Mouse (Mus musculus) liver, embryonic 15.5 days (tissue): ENCODE data around the gene Inpp4a. TPM values are rescaled to one million over a fixed set of nuclear protein-coding genes. Genes with fewer than 3 reads are reported as not detected.

ENCODE experiments used
- ATAC-seq: fragments of 200-750 bp; cut with Nextera tagmentation; 2 replicates; pipeline ENCODE4 v1.8.0; 2017; ENCODE audit warnings: moderate number of reproducible peaks, mild to moderate bottlenecking, moderate library complexity; ENCODE audit not compliant: insufficient read depth
- H3K27ac ChIP-seq: fragments of 300-500 bp; sonication (generic); replicated peaks from 2 replicates; pipeline ENCODE4 v1.5.1; 2015; ENCODE audit warnings: mild to moderate bottlenecking, inconsistent platforms
- H3K27me3 ChIP-seq: fragments of 300-500 bp; sonication (generic); 2 replicates; pipeline ENCODE4 v1.6.1; 2015; ENCODE audit warnings: mild to moderate bottlenecking, inconsistent platforms
- H3K36me3 ChIP-seq: fragments of 300-500 bp; sonication (generic); replicated peaks from 2 replicates; pipeline ENCODE4 v1.6.1; 2015; ENCODE audit warnings: moderate library complexity, mild to moderate bottlenecking, inconsistent platforms
- H3K4me1 ChIP-seq: fragments of 300-500 bp; sonication (generic); replicated peaks from 2 replicates; pipeline ENCODE4 v1.6.1; 2015; ENCODE audit warnings: inconsistent platforms
- H3K4me2 ChIP-seq: fragments of 300-500 bp; sonication (generic); 2 replicates; pipeline ENCODE4 v1.6.1; 2015; ENCODE audit warnings: moderate library complexity, mild to moderate bottlenecking, inconsistent platforms
- H3K4me3 ChIP-seq: fragments of 300-500 bp; sonication (generic); replicated peaks from 2 replicates; pipeline ENCODE4 v1.5.1; 2015; ENCODE audit warnings: mild to moderate bottlenecking, inconsistent platforms
- H3K9ac ChIP-seq: fragments of 300-500 bp; sonication (generic); 2 replicates; pipeline ENCODE4 v1.6.1; 2015; ENCODE audit warnings: moderate library complexity, mild to moderate bottlenecking, inconsistent platforms
- H3K9me3 ChIP-seq: fragments of 300-500 bp; sonication (generic); replicated peaks from 2 replicates; pipeline ENCODE4 v1.6.1; 2016; ENCODE audit warnings: inconsistent platforms
- WGBS: fragments of 180-500 bp; shearing (Covaris S2); methylation state at CpG from one replicate; pipeline ENCODE4 v1.1.7; 2015; ENCODE audit warnings: mixed read lengths; ENCODE audit not compliant: insufficient replicate concordance; 5-methylcytosine and 5-hydroxymethylcytosine counted together
- polyA plus RNA-seq: library from polyadenylated mRNA; unstranded; fragments of >200 nt; fragmentation: Nextera tagmentation; extraction: Ambion mirVana; gene quantifications from 2 replicates; pipeline ENCODE4 v1.2.1, GENCODE M21; 2015

The Inpp4a gene
- polyA plus RNA-seq, 1 experiment from 2014 or later: 4.4 TPM

- Histone ChIP-seq H3K4me1 (0 out of 2 replicates have a peak, but pooled peaks cover 3% of the 10 kb centered on the region), H3K4me2 (no peak overlapping the region), H3K27ac (no peak overlapping the region), H3K9ac (no peak overlapping the region), H3K27me3 (no peaks in the 10 kb centered on the region), H3K4me3 (no peak overlapping the region), H3K36me3 (no peaks in the 10 kb centered on the region), H3K9me3 (no peaks in the 10 kb centered on the region)
- no peak for ATAC-seq
- WGBS: 12% methylated on average over 5 of the region's 5 CpGs
Measured at GRCm38 (mm10) chr1:37324569-37324968, 24.9 kb downstream of the Inpp4a start.

DNA sequence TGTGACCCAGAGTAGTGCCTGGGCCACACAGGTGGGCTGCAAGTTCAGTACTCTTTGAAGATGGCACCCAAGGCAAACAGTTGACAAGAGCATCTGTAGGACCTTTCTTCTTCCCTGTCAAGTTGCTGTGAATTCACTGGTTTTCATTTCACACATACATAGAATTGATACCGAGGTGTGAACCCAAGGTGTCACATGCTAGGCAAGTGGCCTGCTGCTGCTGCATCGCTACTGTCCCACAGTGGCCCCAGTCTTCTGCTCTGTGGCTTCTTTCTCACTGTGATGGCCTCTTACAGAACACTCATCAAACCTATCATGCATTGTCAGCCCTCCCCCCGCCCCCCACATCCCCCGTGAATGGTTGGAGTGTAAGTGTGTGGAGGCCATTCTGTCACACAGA lies 27.6 kb downstream of the Inpp4a start:
- H3K4me2 ChIP-seq: no peak overlapping the region
- H3K4me3 ChIP-seq: no peak overlapping the region
- 61% methylated on average over 4 of the region's 4 CpGs for WGBS
- H3K9me3 ChIP-seq: no peaks in the 10 kb centered on the region
- H3K27ac ChIP-seq: no peak overlapping the region
- no peak for ATAC-seq
- no peak overlapping the region for H3K9ac ChIP-seq
- no peaks in the 10 kb centered on the region for H3K27me3 ChIP-seq
- H3K4me1 ChIP-seq: 0 out of 2 replicates have a peak, but pooled peaks cover 3% of the 10 kb centered on the region
- no peaks in the 10 kb centered on the region for H3K36me3 ChIP-seq

DNA sequence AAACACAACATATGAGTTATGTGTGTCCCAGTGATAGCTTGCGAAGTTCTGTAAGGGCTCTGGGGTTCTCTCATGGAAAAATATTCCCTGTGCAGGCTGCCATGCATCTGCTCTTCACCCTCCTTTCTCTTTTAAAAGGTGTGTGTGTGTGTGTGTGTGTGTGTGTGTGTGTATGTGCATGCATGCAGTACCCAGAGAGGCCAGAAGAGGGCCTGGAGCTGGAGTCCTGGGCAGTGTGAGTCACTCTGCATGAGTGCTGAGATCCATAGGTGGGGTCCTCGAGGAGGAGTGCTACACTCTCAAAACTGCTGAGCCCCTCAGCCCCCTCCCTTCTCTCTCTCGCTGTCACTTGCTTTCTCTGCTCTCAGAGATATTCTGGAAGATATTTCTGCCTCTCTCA lies 29.5 kb downstream of the Inpp4a start:
- H3K4me2 ChIP-seq: no peak overlapping the region

DNA sequence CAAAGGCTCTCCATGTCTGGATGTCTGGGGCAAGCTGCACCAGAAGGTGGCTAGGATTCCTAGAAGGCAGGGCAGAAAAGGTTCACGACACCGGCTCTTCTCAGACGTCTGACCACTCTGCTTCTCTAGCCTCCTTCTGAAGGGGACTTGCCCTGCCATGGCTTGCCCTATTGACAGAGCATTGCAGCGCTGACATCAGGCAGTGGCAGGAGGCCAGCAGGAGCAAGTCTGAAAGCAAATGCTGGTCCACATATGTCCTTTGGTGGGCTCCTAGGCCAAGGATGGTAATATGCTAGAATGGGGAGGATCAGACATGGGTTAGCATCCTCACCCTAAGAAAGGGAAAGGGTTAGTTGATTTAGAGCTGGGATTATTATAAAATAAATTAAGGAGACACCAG lies 30.2 kb downstream of the Inpp4a start:
- no peaks in the 10 kb centered on the region; the same call in 1 of the 2 replicates for H3K4me1 ChIP-seq
- no peaks in the 10 kb centered on the region for H3K36me3 ChIP-seq
- no peak overlapping the region for H3K4me2 ChIP-seq
- H3K27ac ChIP-seq: no peak overlapping the region
- no peaks in the 10 kb centered on the region for H3K27me3 ChIP-seq
- WGBS: 71% methylated on average over 4 of the region's 4 CpGs
- no peak overlapping the region for H3K9ac ChIP-seq
- ATAC-seq: no peak
- no peaks in the 10 kb centered on the region for H3K9me3 ChIP-seq
- no peak overlapping the region for H3K4me3 ChIP-seq

More for the DNA sequence above, 29.5 kb downstream of the Inpp4a start:
- H3K9me3 ChIP-seq: no peaks in the 10 kb centered on the region
- no peak overlapping the region for H3K27ac ChIP-seq
- WGBS: 61% methylated on average over 3 of the region's 3 CpGs
- no peak for ATAC-seq
- no peaks in the 10 kb centered on the region for H3K36me3 ChIP-seq
- H3K4me1 ChIP-seq: no peaks in the 10 kb centered on the region; the same call in 1 of the 2 replicates
- no peak overlapping the region for H3K9ac ChIP-seq
- H3K27me3 ChIP-seq: no peaks in the 10 kb centered on the region
- no peak overlapping the region for H3K4me3 ChIP-seq

- Histone ChIP-seq H3K27ac (no peak overlapping the region), H3K36me3 (no peaks in the 10 kb centered on the region), H3K4me2 (no peak overlapping the region), H3K4me3 (no peak overlapping the region), H3K27me3 (no peaks in the 10 kb centered on the region), H3K9ac (no peak overlapping the region), H3K4me1 (no peaks in the 10 kb centered on the region; the same call in 1 of the 2 replicates), H3K9me3 (no peaks in the 10 kb centered on the region)
- WGBS: 62% methylated on average over 3 of the region's 3 CpGs
- ATAC-seq: no peak
Measured at GRCm38 (mm10) chr1:37332756-37333155, 33.1 kb downstream of the Inpp4a start.

GRCm38 (mm10) chr1:37333741-37334440 lies 34.2 kb downstream of the Inpp4a start:
- Histone ChIP-seq H3K4me2 (no peak overlapping the region), H3K4me3 (no peak overlapping the region), H3K27me3 (no peaks in the 10 kb centered on the region), H3K4me1 (no peaks in the 10 kb centered on the region; the same call in 1 of the 2 replicates), H3K36me3 (no peaks in the 10 kb centered on the region), H3K9me3 (no peaks in the 10 kb centered on the region), H3K9ac (no peak overlapping the region), H3K27ac (0 out of 2 replicates have a peak overlapping the region, but pooled peaks have one; percentile 8)
- peak; percentile 42; the same call in 1 of the 2 replicates for ATAC-seq
- WGBS: 55% methylated on average over 4 of the region's 4 CpGs

DNA sequence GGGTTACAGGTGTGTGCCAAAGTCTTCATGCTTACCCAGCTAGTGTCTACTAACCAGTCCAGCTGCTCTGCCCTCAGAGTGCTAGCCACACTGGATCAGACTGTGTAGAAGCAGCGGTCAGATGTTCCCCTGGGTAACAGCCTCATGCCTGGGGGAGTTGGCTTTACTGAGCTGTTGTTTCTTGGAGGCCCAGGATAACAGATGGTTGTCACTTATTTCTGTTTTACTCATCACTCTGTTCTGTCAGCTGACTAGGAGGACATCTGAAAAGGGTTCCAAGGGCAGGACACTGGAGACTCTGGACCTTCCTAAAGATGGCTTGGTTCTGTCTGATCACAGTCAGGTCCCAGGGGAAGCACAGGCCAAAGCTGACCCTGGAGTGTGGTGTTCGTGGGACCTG lies 36.4 kb downstream of the Inpp4a start:
- Histone ChIP-seq H3K9me3 (no peaks in the 10 kb centered on the region), H3K36me3 (no peaks in the 10 kb centered on the region), H3K27me3 (no peaks in the 10 kb centered on the region), H3K4me1 (no peaks in the 10 kb centered on the region; the same call in 1 of the 2 replicates), H3K4me3 (no peak overlapping the region), H3K27ac (no peak overlapping the region), H3K9ac (no peak overlapping the region), H3K4me2 (no peak overlapping the region)
- ATAC-seq: no peak
- 58% methylated on average over 2 of the region's 2 CpGs for WGBS

- 53% methylated on average over 2 of the region's 2 CpGs for WGBS
- Histone ChIP-seq H3K4me1 (no peaks in the 10 kb centered on the region; the same call in 1 of the 2 replicates), H3K27ac (no peak overlapping the region), H3K4me3 (no peak overlapping the region), H3K36me3 (no peaks in the 10 kb centered on the region), H3K9me3 (no peaks in the 10 kb centered on the region), H3K4me2 (no peak overlapping the region), H3K27me3 (no peaks in the 10 kb centered on the region), H3K9ac (no peak overlapping the region)
- ATAC-seq: no peak
Measured at GRCm38 (mm10) chr1:37336794-37337193, 37.1 kb downstream of the Inpp4a start.

DNA sequence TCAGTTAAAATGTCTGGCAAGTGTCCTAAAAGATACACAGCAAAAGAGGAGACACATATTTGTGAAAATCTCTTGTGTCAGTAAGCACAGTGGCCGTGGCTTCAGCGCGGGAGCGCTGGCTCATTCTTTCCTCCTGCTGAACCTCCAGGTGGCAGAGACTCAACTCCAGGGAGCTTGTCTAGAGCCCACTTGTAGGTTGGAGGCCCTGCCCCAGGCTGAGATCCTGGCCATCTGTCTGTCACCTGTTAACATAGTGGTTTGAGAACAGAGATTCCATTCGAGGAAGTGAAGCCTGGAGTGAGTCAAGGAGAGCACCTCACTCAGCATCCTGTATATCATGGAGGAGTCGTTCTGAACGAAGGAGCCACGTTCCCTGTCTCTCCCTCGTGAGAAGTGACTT lies 37.6 kb downstream of the Inpp4a start:
- Histone ChIP-seq H3K9me3 (no peaks in the 10 kb centered on the region), H3K4me3 (no peak overlapping the region), H3K27me3 (no peaks in the 10 kb centered on the region), H3K36me3 (no peaks in the 10 kb centered on the region), H3K9ac (no peak overlapping the region), H3K4me2 (no peak overlapping the region), H3K4me1 (no peaks in the 10 kb centered on the region; the same call in 1 of the 2 replicates), H3K27ac (no peak overlapping the region)
- ATAC-seq: no peak
- 53% methylated on average over 9 of the region's 9 CpGs for WGBS

- Histone ChIP-seq H3K27me3 (no peaks in the 10 kb centered on the region), H3K27ac (no peak overlapping the region), H3K9ac (no peak overlapping the region), H3K9me3 (no peaks in the 10 kb centered on the region), H3K4me2 (no peak overlapping the region), H3K4me1 (peaks cover 7% of the 10 kb centered on the region; the same call in 1 of the 2 replicates), H3K36me3 (no peaks in the 10 kb centered on the region), H3K4me3 (no peak overlapping the region)
- no peak for ATAC-seq
- WGBS: 72% methylated on average over 8 of the region's 8 CpGs
Measured at GRCm38 (mm10) chr1:37339144-37339543, 39.5 kb downstream of the Inpp4a start.

- ATAC-seq: peak; percentile 81
- peaks cover 8% of the 10 kb centered on the region; the same call in 1 of the 2 replicates for H3K4me1 ChIP-seq
- H3K36me3 ChIP-seq: no peaks in the 10 kb centered on the region
- H3K27ac ChIP-seq: peak overlapping the region; percentile 73
- no peak overlapping the region for H3K9ac ChIP-seq
- no peak overlapping the region for H3K4me2 ChIP-seq
- H3K27me3 ChIP-seq: no peaks in the 10 kb centered on the region
- no peaks in the 10 kb centered on the region for H3K9me3 ChIP-seq
- 44% methylated on average over 5 of the region's 5 CpGs for WGBS
- H3K4me3 ChIP-seq: no peak overlapping the region
Measured at GRCm38 (mm10) chr1:37341347-37341746, 41.7 kb downstream of the Inpp4a start.
